In genomic region chr1:62175013-62175640, GRCm38 (mm10) we compare ENCODE assay signal across 11 mouse cellular contexts.
DNase-seq lines count a peak whose midpoint lies in the region; ATAC-seq and TF ChIP-seq lines count a peak whose summit lies in the region.
"Had no signal": no experiment of that assay in that cellular context is flagged by ENCODE, and none has a peak within 500 bp of the region (broad histone marks: within the 10 kb centered on the region; RNA-seq: fewer than 3 reads in every experiment).

No protein-coding gene starts in this region.

- no peaks in the 10 kb centered on the region for H3K4me1 ChIP-seq in midbrain, postnatal 0 days (ENCODE audit: insufficient read depth, low read length)
- H3K4me1 ChIP-seq: forebrain, embryonic 13.5 days had no signal

- WGBS in midbrain, postnatal 0 days: 68% methylated on average over 1 of the region's 1 CpGs

- H3K27me3 ChIP-seq in midbrain, postnatal 0 days (ENCODE audit: insufficient read depth, low read length): no peaks in the 10 kb centered on the region
- H3K27me3 ChIP-seq: forebrain, embryonic 13.5 days; limb, embryonic 12.5 days; midbrain, embryonic 12.5 days had no signal

- no peak overlapping the region for H3K4me3 ChIP-seq in midbrain, postnatal 0 days (ENCODE audit: low read depth, low read length)
- H3K4me3 ChIP-seq: forebrain, embryonic 13.5 days; limb, embryonic 12.5 days; midbrain, embryonic 12.5 days had no signal

- no peaks in the 10 kb centered on the region for H3K9me3 ChIP-seq in midbrain, postnatal 0 days (ENCODE audit: low read length)
- H3K9me3 ChIP-seq: forebrain, embryonic 13.5 days; limb, embryonic 12.5 days; midbrain, embryonic 12.5 days had no signal

- no peak for ATAC-seq in activated CD4-positive, CD25-positive, alpha-beta regulatory T cell, adult 4 months
- ATAC-seq in midbrain, postnatal 0 days (ENCODE audit: low FRiP score): no peak
- ATAC-seq: forebrain, embryonic 13.5 days had no signal

- peak; percentile 72 to 74 for DNase-seq in cerebellum, postnatal 10 days
- DNase-seq in cerebellum, adult 11-12 months: no peak
- DNase-seq in left cerebral cortex, postnatal 4 days: peak; percentile 42
- no peak for DNase-seq in left cerebral cortex, adult 18-20 months (ENCODE audit: low spot score in 2 of 2)
- peak; percentile 6 to 16 for DNase-seq in heart, postnatal 36 days
- peak; percentile 61 for DNase-seq in skeletal muscle tissue, adult 2 months (ENCODE audit: low read depth, low spot score)
- no peak for DNase-seq in midbrain, postnatal 0 days (ENCODE audit: low spot score)

- no peak overlapping the region for H3K9ac ChIP-seq in midbrain, postnatal 0 days (replicated peaks; ENCODE audit: low read length, poor library complexity, severe bottlenecking)
- H3K9ac ChIP-seq: forebrain, embryonic 13.5 days; limb, embryonic 12.5 days; midbrain, embryonic 12.5 days had no signal

- H3K36me3 ChIP-seq in midbrain, postnatal 0 days (ENCODE audit: insufficient read depth, low read length): no peaks in the 10 kb centered on the region
- H3K36me3 ChIP-seq: limb, embryonic 12.5 days; midbrain, embryonic 12.5 days had no signal

- no peak for TF ChIP-seq CTCF in midbrain, postnatal 0 days (IDR thresholded peaks at IDR 0.05)

- no peak overlapping the region for H3K4me2 ChIP-seq in midbrain, postnatal 0 days (ENCODE audit: low read depth, low read length, poor library complexity, severe bottlenecking)
- H3K4me2 ChIP-seq: forebrain, embryonic 13.5 days; limb, embryonic 12.5 days; midbrain, embryonic 12.5 days had no signal

- intact Hi-C loops in left cerebral cortex, postnatal 4 days (cut with DNase I): no loop called here
- intact Hi-C loops in heart, postnatal 36 days (cut with DNase I): loop anchor here (10.0 kb wide), 1 partner anchor 520 kb away; no protein-coding TSS in a partner anchor

- H3K27ac ChIP-seq in midbrain, postnatal 0 days (ENCODE audit: low read depth, low read length): no peak overlapping the region
- H3K27ac ChIP-seq: forebrain, embryonic 13.5 days; limb, embryonic 12.5 days; midbrain, embryonic 12.5 days had no signal

Comparison
In these comparisons a context has a peak if more than half of its experiments do, and no peak if none do; other contexts are left out.
1. DNase-seq: peak in cerebellum, postnatal 10 days (2 of 2), left cerebral cortex, postnatal 4 days (single experiment), heart, postnatal 36 days (2 of 2) and skeletal muscle tissue, adult 2 months (single experiment); none in cerebellum, adult 11-12 months (single experiment), left cerebral cortex, adult 18-20 months (0 of 2) and midbrain, postnatal 0 days (single experiment).